Mouse (Mus musculus): ENCODE results near the gene Pafah1b3.

The Pafah1b3 gene

DNA sequence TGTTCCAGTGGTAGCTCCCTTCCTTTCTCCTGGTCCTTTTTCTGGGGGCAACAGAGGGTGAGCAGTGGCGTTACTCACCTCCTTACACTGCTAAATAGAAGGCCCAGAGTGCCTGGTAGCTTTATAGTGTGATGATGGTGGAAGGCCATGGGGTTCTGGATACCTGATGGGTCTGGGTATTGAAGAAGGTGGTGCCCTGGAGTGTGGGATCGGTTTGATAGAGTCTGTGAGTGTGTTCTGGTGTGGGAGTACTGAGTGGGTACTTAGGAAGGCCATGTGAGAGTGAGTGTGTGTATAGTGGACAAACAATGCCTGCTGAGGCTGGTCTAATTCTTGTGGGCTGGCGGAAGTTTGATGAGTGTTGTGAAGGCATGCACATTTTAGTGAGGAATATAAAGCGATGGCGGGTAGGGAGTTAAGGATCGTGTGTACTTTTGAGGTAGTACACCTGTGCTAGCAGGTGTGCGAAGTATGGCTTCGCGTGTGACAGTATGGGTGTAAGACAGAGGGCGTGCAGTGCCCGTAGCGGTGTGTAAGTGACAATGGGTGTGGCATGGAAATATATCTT, 16.5 kb downstream of the Pafah1b3 start:
- no peak for DNase-seq (ENCODE audit: low read depth)

DNA sequence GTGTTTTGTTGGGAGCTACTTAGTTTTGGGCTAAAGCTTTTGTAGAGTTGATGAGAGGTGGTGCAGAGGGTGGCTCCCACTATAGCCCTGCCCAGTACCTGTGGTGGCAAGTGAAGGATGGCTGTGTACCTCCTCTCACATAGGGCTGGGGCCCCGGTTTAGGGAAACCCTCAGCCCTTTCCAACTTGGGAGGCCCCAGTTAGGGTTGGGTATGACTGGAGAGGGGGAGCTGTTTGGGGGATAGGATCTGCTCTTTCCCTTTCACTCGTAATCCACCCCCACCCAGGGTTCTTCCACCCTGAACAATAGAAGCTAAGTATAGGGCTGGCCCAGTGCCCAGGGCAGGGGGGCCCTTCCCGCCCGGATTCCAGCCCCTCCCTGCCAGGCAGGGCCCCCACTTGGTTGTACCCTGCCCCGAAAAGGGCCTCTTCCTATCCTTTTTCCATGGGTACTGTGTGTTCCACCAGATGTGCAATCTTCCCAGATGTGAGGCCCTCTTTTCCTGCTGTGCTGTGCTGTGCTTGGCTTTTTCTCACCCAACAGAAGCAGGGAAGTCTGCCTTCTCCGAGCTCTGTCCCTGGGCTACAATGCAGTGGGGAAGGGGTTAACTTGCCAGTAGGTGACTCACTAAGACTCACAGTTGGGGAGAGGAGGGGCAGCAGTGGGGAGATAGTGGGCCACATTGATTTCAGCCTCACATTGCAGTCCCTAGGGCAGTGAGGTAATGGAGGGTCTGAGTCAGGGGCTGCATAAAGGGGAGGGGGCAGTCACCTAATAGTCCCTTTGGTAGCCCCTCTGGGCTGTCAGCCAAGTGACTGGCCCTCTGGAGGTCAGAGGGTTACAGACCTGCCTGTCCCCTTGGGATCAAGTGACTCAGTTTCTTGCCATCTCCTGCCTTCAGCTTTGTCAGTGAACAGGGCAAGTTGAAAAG, 17.7 kb downstream of the Pafah1b3 start:
- DNase-seq (ENCODE audit: low read depth), result peak; percentile 73

DNA sequence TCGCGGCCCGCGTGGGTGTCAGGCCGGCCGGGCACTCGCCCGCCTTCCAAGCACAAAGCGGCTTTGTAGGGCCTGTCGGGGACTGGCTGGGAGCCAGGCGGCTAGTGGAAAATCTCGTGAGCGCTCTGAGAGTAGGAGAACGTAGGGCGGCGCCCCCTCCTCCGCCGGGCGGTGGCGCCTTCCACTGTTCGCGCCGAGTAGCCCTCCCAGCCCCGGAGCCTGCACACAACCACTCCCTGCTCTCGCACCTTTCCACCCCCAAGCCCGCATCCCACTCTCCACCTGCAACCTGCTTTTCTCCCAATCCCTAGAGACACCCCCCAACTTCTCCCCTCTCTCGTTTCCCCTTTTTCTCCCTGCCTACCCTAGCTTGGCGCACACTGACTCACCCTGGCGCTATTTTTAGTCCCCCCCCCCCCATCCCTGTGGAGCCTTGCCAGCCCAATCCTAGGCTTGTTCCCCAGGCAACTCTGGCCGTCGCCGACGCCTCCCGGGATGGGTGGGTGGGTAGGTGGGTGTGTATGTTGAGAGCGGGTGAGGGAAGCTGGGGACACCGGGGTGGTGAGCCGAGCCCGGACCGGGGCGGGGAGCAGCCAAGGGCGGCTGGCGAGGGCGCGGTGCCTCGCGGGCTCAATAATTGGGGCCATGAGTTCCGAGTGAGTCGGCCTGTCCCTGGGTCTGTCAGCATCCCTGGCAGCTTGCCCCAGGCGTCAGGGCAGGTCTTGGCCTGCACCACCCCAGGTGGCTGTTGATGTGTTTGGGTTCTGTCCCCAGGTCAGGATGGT, 18.5 kb downstream of the Pafah1b3 start:
- peak; percentile 88 for DNase-seq (ENCODE audit: low read depth)

DNA sequence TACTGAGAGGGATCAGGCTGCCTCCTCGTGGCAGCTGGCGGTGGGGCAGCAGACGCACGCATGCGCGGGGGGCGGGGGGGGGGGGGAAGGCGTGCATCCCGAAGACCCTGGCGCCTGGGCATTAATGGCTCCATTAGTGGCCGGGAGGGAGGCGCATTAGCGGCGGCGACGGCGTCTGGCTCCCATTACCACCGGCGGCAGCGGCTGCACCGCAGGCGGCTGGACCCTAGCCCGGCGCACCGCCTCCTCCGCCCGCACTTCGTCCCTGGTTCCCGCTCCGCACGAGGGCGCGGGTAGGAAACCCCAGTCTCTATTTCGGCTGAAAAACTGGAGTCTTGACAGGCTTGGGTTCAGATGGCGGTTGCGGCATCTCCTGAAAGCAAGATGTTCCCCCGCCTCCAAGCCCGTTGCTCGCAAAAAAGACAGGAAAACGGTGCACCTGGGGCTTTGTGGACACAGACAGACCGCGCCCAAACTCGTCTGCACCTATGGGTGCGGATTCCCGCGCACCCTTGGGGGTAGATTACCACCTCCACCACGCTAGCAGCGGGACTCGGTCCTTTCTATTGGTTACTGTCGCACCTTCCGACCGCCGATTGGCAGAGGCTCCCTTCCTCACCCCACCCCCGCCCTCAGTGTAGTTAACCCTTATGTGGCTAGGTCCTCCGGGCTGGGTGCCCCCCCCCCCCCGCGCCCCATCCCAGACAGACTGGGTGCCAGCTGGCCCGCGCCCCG, 19.3 kb downstream of the Pafah1b3 start:
- DNase-seq (ENCODE audit: low read depth), result no peak

GRCm38 (mm10) chr7:25277998-25278340, 19.8 kb downstream of the Pafah1b3 start:
- DNase-seq (ENCODE audit: low read depth), result no peak

- no peak for DNase-seq (ENCODE audit: low read depth)
Measured at GRCm38 (mm10) chr7:25277405-25277804, 20.4 kb downstream of the Pafah1b3 start.

DNA sequence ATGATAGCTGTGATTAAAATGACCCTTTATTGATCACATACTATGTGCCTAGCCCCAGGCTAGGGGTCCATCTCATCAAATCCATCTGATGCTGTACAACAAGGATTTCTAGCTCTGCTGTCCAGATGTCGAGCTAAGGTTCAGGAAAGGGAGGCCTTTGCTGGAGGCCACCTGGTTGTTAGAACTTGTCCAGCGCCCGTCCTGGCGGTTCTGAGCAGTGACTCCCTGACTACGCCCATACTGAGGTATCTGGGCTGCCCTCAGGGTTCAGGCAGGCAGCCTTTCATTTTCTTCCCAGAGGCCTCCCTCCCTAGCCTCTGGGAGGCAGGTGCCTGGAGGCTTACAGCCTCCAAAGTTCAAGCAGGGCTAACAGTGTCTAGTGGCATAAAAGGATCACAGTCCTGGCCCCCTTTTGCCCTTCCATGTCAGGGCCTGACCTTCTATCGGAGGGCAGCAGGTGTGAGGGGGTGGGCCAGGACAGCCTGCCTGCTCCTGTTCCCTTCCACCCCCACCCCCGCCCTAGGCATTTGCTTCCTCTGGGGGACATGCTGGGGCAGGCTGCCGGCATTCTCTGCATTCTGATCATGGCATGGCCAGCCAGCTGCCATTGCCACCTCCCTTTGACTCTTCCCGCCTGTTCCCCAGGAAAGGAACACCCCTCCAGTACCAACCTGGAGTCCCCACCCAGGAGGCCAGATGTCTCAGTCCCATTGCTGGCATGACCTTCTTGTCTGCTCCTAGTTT, 22.1 kb downstream of the Pafah1b3 start:
- no peak for DNase-seq (ENCODE audit: low read depth)

DNA sequence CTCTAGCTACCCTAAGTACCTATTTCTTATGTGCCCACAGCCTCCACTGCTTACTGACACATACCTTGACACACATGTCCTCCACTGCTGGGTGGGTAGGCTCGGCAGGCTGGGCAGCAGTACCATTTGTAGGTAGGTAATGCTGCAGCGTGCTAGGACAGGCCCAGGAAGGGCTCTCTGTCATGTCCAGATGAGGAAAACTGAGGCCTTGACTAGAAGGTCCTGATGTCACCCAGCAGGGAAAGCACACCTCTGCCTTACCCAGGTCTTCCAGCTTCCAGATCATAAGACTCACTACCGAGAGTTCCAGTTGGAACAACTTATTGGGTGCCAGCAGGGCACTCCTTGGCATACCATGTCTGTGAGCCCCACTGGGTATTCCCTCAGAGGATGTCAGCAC, 22.8 kb downstream of the Pafah1b3 start:
- DNase-seq (ENCODE audit: low read depth), result no peak

- no peak for DNase-seq (ENCODE audit: low read depth)
Measured at GRCm38 (mm10) chr7:25274571-25274970, 23.2 kb downstream of the Pafah1b3 start.

GRCm38 (mm10) chr7:25273259-25274241, 24.2 kb downstream of the Pafah1b3 start:
- DNase-seq (ENCODE audit: low read depth), result no peak

GRCm38 (mm10) chr7:25272445-25273258, 25.1 kb downstream of the Pafah1b3 start:
- no peak for DNase-seq (ENCODE audit: low read depth)

DNA sequence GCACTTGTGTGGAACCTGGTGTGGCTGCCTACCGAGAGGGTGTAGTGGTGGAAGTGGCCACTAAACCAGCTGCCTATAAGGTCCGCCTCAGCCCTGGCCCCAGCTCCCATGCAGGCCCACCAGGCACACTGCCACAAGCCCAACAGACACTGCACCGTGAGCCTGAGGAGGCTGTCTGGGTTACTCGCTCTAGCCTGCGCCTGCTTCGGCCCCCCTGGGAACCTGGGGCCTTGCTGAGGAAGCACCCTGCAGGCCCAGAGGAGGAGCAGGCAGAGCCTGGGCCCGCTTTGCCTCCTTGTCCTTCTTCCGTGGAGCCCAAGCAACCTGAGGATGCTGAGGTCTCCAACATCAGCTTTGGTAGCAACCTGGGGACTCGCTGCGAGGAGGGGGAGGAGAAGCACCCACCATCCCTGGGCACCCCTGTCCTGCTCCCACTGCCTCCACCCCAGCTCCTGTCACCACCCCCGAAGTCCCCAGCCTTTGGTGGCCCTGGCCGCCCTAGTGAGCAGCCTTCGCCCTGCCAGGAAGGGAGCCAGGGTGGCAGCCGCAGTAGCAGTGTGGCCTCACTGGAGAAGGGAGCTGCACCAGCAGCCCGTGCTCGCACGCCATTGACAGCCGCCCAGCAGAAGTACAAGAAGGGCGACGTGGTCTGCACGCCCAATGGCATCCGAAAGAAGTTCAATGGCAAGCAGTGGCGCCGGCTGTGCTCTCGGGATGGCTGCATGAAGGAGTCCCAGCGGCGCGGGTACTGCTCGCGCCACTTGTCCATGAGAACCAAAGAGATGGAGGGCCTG, 25.9 kb downstream of the Pafah1b3 start:
- DNase-seq (ENCODE audit: low read depth), result no peak

- no peak for DNase-seq (ENCODE audit: low read depth)
Measured at GRCm38 (mm10) chr7:25270652-25271633, 26.8 kb downstream of the Pafah1b3 start.

GRCm38 (mm10) chr7:25269545-25270271, 28.1 kb downstream of the Pafah1b3 start:
- DNase-seq (ENCODE audit: low read depth), result no peak

- DNase-seq (ENCODE audit: low read depth), result no peak
Measured at GRCm38 (mm10) chr7:25269029-25269428, 28.8 kb downstream of the Pafah1b3 start.

DNA sequence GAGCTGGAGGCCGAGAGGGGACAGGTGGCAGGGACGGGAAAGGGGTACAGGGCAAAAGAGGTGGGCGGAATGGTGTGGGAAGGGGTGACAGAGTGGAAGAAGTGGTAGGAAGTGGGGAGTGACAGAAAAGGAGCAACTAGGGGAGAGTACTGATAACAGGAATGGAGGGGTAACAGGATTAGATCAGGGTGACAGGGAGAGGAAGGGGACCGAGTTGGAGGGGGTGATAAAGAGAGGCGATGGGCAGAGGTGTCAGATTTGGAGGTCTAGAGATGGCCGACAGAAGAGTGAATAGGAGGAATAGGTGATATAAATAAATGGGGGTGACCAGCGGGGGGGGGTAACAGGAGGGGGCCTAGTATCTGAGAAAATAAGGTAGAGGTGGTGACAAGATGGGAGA, 29.2 kb downstream of the Pafah1b3 start:
- DNase-seq (ENCODE audit: low read depth), result no peak
